Mouse (Mus musculus): ENCODE measurements around the gene Mlana. TPM values are rescaled to one million over a fixed set of nuclear protein-coding genes. Genes with fewer than 3 reads are reported as not detected.

Gene Mlana
- polyA plus RNA-seq, 1 experiment from 2014 or later: 0.31 TPM

DNA sequence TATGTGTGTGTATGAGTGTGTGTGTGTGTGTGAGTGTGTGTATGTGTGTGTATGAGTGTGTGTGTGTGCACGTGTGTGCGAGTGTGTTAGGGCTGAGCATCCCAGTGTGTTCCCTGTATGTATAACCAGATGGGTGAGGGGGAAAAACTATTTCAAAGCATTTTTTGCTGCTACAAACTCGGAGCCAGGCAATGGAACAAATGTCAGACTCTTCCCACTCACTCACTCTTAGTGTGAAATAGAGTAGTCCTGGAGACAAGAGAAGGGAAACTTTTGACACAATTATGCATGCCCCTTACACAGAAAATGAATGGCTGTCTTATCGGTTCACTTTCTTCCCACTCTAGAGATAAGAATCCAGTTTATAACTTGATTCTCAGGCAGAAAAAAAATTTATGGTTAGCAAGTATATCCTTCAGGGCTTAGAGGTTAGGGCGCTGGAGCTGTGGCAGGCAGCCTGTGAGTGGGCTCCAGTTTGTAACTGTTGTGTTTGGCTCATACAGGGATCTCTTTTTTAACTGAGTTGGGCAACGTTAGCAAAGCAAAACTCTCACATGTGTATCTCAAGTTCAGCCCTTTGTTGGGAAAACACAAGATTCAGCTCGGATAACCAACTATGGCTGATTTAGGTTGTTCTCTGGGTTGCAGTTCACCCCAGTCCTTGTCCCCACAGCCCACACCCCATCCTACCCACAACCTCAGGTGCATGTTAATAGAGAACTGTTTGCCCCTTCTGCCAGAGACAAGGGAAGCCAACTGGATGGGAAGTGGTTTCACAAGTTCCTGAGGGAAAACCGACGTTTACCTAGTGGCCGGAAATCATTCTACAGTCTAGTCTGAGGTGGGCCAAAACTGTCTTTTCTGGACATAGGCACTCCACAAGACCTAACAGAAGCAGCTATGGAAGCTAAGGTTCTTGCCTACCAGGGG lies 36.5 kb upstream of the Mlana start:
- no peak for DNase-seq (ENCODE audit: low read depth, low spot score)
- TF ChIP-seq CTCF (IDR thresholded peaks at IDR 0.05): no peak
- ChIA-PET POLR2A (no interaction called here), CTCF (interaction anchor here (0.9 kb wide), 1 partner anchor 79 kb away, joined by 3 read pairs; no protein-coding TSS in a partner anchor)
- in situ Hi-C loops (cut with MboI; ENCODE audit: low pct_unique_long_range_greater_than_20kb): no loop called here
- no peak for ATAC-seq
- no peaks in the 10 kb centered on the region for H3K27me3 ChIP-seq

DNA sequence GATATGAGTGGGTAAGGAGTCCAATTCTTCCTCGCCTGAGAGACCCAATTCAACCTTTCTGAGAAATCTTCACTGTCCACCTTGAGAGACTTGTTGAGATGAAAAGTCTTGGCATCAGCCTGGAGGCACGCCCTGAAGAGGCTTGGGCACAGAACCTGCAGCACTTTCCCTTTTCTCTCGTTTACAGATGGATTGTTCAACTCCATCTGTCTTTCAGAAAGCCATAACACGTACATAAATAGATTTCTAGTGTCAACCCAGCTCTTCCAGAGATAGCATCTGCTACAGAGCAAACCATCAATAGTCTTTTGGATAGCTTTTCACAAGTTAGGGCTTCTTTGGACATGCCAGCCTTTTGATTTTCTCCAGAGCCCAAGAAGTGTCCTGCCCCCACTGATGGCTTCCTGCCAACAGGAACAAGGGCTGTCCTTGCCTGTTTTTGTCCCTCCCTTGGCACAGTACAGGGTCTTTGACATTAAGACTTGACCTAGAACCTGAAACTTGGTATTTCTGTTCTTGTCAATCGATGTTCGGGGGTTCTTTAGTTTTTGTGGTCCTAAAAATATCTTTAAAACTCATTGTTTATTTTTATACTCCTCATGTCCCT lies 35.5 kb upstream of the Mlana start:
- in situ Hi-C loops (cut with MboI; ENCODE audit: low pct_unique_long_range_greater_than_20kb): no loop called here
- POLR2A ChIA-PET: no interaction called here
- no peaks in the 10 kb centered on the region for H3K27me3 ChIP-seq
- no peak for DNase-seq (ENCODE audit: low read depth, low spot score)
- CTCF ChIA-PET: interaction anchor here (0.9 to 1.0 kb wide), 2 partner anchors 11 to 78 kb away, joined by 3 read pairs; no protein-coding TSS in a partner anchor
- no peak for ATAC-seq
- TF ChIP-seq CTCF (IDR thresholded peaks at IDR 0.05): no peak

- H3K27me3 ChIP-seq: no peaks in the 10 kb centered on the region
- in situ Hi-C loops (cut with MboI; ENCODE audit: low pct_unique_long_range_greater_than_20kb): no loop called here
- ATAC-seq (no peak), DNase-seq (ENCODE audit: low read depth, low spot score) (no peak)
- CTCF ChIA-PET: interaction anchor here (1.2 to 1.3 kb wide), 2 partner anchors 12 to 14 kb away, joined by 3 to 4 read pairs; no protein-coding TSS in a partner anchor
- POLR2A ChIA-PET: no interaction called here
- no peak for TF ChIP-seq CTCF (IDR thresholded peaks at IDR 0.05)
Measured at GRCm38 (mm10) chr19:29663780-29664179, 33.8 kb upstream of the Mlana start.

DNA sequence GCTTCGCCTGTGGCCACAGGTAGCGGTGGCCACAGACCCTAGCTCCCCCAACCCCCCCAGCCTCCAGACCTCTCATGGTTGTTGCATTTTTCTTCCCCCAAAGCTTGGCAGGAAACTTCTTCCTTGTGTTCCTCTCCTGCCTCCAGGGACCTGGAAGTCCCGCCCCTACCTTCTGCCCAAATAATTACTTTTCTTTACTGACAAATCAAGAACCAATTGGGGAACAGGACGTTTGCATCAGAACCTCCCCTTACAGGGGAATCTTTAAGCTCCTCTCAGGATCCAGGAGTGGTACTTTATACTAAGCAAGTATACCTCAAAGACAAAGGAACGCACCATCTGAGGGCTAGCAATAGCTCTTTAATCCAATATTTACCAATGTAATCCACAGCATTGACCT lies 32.7 kb upstream of the Mlana start:
- in situ Hi-C loops (cut with MboI; ENCODE audit: low pct_unique_long_range_greater_than_20kb): no loop called here
- DNase-seq (ENCODE audit: low read depth, low spot score) (no peak), ATAC-seq (no peak)
- ChIA-PET POLR2A (no interaction called here), CTCF (interaction anchor here (1.2 to 1.3 kb wide), 3 partner anchors 9 to 15 kb away, joined by 3 to 4 read pairs (median 3); no protein-coding TSS in a partner anchor)
- TF ChIP-seq CTCF (IDR thresholded peaks at IDR 0.05): no peak
- H3K27me3 ChIP-seq: no peaks in the 10 kb centered on the region

DNA sequence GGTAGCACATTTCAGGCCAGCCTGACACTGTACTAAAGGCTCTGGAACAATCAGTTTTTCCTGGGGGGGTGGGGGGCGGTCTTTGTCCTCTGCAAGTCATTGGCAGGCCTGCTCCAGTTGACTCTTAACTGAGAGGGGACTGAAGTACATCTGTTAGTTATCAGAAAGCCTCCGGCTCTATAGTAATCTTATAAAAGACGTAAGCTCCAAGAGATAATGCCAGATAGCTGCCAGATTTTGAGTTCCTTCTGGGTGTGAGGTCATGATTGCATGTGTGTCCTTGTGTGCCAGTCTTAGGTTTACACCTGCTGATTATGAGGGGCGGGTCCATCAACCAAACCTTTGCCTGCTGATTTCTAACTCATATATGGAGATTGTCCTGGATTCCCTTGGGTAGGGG lies 31.5 kb upstream of the Mlana start:
- DNase-seq (ENCODE audit: low read depth, low spot score) (no peak), ATAC-seq (no peak)
- no peak for TF ChIP-seq CTCF (IDR thresholded peaks at IDR 0.05)
- CTCF ChIA-PET: no interaction called here
- in situ Hi-C loops (cut with MboI; ENCODE audit: low pct_unique_long_range_greater_than_20kb): no loop called here
- POLR2A ChIA-PET: interaction anchor here (0.6 kb wide), 1 partner anchor 180 kb away, joined by 3 read pairs; no protein-coding TSS in a partner anchor
- H3K27me3 ChIP-seq: no peaks in the 10 kb centered on the region

GRCm38 (mm10) chr19:29666965-29667594 lies 30.5 kb upstream of the Mlana start:
- in situ Hi-C loops (cut with MboI; ENCODE audit: low pct_unique_long_range_greater_than_20kb): no loop called here
- no peak for TF ChIP-seq CTCF (IDR thresholded peaks at IDR 0.05)
- CTCF ChIA-PET: no interaction called here
- POLR2A ChIA-PET: no interaction called here
- H3K27me3 ChIP-seq: no peaks in the 10 kb centered on the region
- peak; percentile 79 for ATAC-seq
- DNase-seq (ENCODE audit: low read depth, low spot score): no peak

DNA sequence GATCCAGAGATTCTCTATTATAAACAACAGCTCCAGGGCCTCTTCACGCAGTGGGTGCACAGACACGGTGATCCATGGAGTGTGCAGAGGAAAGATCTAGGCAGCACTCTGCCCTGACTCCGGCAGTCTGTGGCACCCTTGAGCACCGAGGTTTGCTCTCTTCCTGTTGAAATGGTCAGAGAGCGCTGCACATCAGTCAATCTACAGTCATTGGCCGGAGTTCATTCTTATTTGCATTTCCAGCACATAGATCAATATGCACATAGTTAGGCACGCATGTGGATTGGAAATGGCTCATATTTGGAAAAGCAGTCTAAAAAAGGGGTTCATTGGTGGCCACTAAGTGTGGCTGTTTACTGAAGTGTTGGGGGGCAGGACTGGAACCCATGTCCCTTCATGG lies 29.5 kb upstream of the Mlana start:
- ATAC-seq (no peak), DNase-seq (ENCODE audit: low read depth, low spot score) (no peak)
- H3K27me3 ChIP-seq: no peaks in the 10 kb centered on the region
- ChIA-PET POLR2A (no interaction called here), CTCF (no interaction called here)
- TF ChIP-seq CTCF (IDR thresholded peaks at IDR 0.05): no peak
- in situ Hi-C loops (cut with MboI; ENCODE audit: low pct_unique_long_range_greater_than_20kb): no loop called here

DNA sequence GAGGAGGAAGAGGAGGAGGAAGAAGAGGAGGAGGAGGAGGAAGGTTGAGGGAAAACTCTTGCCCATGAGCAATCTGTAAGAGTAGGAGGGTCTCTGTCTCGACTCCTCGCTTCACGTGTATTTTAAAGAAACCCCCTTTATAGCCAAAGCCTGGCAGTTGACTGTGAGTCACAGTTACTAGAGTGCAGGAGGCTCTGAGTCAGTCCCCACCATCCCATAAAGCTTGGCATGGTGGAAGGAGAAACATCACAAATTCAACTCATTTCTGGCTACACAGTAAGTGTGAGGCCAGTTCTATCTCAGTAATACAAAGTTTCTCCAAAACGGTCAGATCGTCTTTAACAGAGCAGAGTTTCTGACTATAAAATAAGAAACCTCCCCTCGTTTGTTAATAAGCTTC lies 27.4 kb upstream of the Mlana start:
- CTCF ChIA-PET: interaction anchor here (1.1 to 2.3 kb wide), 3 partner anchors 13 to 19 kb away, joined by 4 to 6 read pairs (median 4); no protein-coding TSS in a partner anchor
- POLR2A ChIA-PET: interaction anchor here (0.6 kb wide), 1 partner anchor 97 kb away, joined by 3 read pairs; no protein-coding TSS in a partner anchor
- DNase-seq (ENCODE audit: low read depth, low spot score) (no peak), ATAC-seq (no peak)
- TF ChIP-seq CTCF (IDR thresholded peaks at IDR 0.05): no peak
- in situ Hi-C loops (cut with MboI; ENCODE audit: low pct_unique_long_range_greater_than_20kb): no loop called here
- no peaks in the 10 kb centered on the region for H3K27me3 ChIP-seq

DNA sequence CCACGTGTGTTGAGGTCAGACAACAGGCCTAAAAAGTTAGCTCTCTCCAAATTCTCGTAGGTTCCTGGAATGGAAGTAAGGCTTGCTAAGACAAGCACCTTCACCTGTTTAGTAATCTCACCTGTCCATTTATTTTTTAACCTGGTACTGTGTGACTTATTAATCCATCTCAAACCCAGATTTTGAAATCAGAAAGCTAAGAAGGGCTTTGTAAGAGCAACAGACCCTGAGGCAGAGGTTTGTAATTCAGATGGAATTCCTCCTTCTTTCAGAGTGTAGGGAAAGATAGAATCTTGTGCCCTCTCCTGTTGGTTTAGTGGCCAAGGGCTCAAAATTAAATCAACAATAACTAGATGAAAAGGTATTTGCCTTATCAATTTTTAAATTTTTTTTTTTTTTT lies 26.5 kb upstream of the Mlana start:
- no peak for DNase-seq (ENCODE audit: low read depth, low spot score)
- no peak for TF ChIP-seq CTCF (IDR thresholded peaks at IDR 0.05)
- no peak for ATAC-seq
- ChIA-PET CTCF (interaction anchor here (1.6 to 2.3 kb wide), 2 partner anchors 13 to 14 kb away, joined by 4 to 6 read pairs; no protein-coding TSS in a partner anchor), POLR2A (interaction anchor here (0.6 kb wide), 1 partner anchor 124 kb away, joined by 3 read pairs; no protein-coding TSS in a partner anchor)
- in situ Hi-C loops (cut with MboI; ENCODE audit: low pct_unique_long_range_greater_than_20kb): no loop called here
- H3K27me3 ChIP-seq: no peaks in the 10 kb centered on the region

DNA sequence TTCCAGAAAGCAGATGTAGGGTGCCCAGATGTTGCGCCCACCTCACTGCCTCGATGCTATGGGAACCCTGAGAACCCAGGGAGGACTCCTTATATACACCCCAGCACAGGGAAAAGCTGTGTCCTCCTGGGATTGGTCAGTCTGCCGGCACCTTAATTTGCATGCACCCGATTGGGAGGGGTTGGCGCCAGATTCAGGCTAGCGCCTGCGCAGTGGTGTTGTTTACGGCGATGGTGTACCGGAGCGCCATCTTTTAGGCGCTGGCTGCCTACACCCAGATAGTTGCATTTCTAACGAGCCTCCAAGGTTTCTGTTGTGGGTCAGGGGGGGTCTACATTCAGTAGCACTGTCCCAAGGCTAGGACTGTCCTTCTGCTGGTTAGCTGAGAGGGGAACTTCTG lies 25.0 kb upstream of the Mlana start:
- CTCF ChIA-PET: no interaction called here
- POLR2A ChIA-PET: no interaction called here
- in situ Hi-C loops (cut with MboI; ENCODE audit: low pct_unique_long_range_greater_than_20kb): no loop called here
- ATAC-seq (no peak), DNase-seq (ENCODE audit: low read depth, low spot score) (no peak)
- H3K27me3 ChIP-seq: no peaks in the 10 kb centered on the region
- TF ChIP-seq CTCF (IDR thresholded peaks at IDR 0.05): no peak

Data from Patski (cell line).